Mouse (Mus musculus) retina, postnatal 7 days (tissue): ENCODE results near the gene Sema6d.

ENCODE experiments used
- DNase-seq: peaks from one replicate; pipeline ENCODE4 v3.0.0-alpha.2; 2012; ENCODE audit warnings: low read depth, low spot score

The Sema6d gene

GRCm38 (mm10) chr2:124650609-124651008, 560.8 kb downstream of the Sema6d start:
- DNase-seq, result no peak

DNA sequence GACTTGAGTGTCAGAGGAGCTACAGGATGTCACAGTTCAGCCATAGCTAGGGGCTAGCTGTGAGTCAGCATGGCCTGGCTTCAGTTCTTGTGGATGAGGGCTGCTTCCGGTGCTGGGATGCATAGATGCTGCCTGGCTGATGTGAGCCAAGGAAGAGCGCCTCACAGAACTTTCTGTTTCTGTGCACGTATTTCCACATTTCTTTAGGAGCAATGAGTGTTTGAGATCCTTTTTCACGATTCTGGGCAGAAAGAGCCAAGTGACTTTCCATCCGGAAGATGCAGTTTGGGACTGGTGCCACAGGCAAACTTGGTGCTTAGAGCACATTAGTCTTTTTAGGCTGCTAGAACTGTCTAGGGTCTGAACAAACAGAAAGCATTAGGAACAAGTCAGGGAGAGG, 561.4 kb downstream of the Sema6d start:
- DNase-seq, result no peak

DNA sequence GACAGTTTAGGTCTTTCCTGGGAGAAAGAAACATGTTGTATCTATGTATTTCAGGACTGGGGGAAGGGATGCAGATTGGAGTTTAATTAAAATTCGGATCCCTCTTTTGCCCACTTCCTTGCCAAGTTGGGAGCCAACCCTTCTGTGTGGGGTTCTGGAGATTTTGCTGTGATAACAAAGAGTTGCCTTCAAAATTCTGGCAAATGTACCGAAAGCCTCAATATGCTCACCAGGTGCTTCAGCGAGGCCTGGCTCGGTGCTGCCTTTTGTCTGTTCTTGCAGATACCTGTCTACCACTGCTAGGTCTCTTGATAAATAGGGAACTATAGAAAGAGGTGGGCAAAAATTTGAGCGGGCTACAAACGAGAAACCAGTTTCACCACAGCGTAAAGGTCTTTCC, 563.4 kb downstream of the Sema6d start:
- no peak for DNase-seq

DNA sequence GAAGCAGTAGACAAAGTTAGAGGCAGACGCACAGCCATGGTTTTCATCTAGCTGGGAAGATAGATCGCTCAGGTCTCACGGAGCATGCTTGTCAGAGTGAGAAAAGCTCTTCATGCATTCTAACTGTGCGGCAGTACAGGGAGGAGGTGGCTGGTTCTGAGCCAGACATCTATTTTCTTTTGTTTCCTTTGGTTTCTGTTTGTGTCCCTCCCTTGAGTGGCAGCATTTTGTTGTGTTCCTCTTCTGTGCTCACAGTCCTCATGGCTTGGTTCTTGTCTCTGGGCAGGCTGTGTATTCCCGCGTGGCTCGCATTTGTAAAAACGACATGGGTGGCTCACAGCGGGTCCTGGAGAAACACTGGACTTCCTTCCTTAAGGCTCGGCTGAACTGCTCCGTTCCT, 567.6 kb downstream of the Sema6d start:
- no peak for DNase-seq

DNA sequence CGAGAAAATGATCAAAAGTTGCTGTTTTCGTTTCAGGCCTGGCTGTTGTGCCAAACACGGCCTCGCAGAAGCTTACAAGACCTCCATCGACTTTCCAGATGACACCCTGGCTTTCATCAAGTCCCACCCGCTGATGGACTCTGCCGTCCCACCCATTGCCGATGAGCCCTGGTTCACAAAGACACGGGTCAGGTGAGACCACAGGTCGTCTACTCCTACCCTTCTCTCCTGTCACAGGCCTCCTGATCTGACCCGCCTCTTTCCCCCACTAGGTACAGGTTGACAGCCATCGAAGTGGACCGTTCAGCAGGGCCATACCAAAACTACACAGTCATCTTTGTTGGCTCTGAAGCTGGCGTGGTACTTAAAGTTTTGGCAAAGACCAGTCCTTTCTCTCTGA, 568.6 kb downstream of the Sema6d start:
- no peak for DNase-seq

DNA sequence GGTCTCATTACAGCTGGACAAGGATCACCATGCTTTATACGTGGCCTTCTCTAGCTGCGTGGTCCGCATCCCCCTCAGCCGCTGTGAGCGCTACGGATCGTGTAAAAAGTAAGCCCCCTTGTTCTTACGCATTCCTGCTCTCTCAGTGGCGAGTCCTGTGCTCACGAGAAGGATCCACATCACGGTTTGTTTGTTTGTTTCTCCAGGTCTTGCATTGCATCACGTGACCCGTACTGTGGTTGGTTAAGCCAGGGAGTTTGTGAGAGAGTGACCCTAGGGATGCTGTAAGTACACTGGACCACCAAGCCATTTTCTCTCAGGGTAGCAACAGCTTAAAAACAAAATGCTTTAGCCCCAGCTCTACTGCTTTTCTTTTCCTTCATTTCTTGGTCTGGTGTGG, 569.8 kb downstream of the Sema6d start:
- no peak for DNase-seq

GRCm38 (mm10) chr2:124660686-124661085, 570.9 kb downstream of the Sema6d start:
- no peak for DNase-seq

- no peak for DNase-seq
These were observed 571.5 kb downstream of the Sema6d start for GRCm38 (mm10) chr2:124661316-124661715.

- DNase-seq, result no peak
These were observed 572.5 kb downstream of the Sema6d start for GRCm38 (mm10) chr2:124662257-124662656.

DNA sequence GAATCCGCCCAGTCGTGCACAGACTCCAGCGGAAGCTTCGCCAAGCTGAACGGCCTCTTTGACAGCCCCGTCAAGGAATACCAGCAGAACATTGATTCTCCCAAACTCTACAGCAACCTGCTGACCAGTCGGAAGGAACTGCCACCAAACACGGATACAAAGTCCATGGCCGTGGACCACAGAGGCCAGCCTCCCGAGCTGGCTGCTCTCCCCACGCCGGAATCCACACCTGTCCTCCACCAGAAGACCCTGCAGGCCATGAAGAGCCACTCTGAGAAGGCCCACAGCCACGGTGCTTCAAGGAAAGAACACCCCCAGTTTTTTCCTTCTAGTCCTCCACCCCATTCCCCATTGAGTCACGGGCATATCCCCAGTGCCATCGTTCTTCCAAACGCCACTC, 574.4 kb downstream of the Sema6d start:
- no peak for DNase-seq

DNA sequence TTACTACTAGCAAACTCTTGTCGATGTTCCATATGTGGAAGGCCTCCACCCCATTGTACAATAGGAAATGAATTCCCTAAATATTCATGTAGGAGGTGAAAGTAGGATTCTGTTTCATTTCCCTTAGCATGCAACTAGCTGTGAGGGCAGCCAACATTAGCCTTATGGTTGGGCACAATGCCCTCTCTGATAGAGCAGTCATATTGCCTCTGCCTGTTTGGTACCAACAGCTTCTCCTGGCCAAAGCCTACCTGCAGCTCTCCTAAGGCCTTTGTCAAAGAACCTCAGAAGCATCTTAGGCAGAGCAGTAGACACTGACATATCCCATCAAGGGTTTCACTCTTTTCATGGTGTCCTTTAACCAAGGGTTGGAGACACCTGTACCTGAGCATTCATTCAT, 578.7 kb downstream of the Sema6d start:
- DNase-seq, result no peak

- no peak for DNase-seq
These were observed 583.3 kb downstream of the Sema6d start for GRCm38 (mm10) chr2:124673117-124673516.

- no peak for DNase-seq
These were observed 594.7 kb downstream of the Sema6d start for GRCm38 (mm10) chr2:124684481-124684901.

- no peak for DNase-seq
These were observed 600.6 kb downstream of the Sema6d start for GRCm38 (mm10) chr2:124690372-124690771.

GRCm38 (mm10) chr2:124702621-124703020, 612.9 kb downstream of the Sema6d start:
- no peak for DNase-seq

GRCm38 (mm10) chr2:124704922-124705321, 615.2 kb downstream of the Sema6d start:
- DNase-seq, result no peak

- no peak for DNase-seq
These were observed 616.0 kb downstream of the Sema6d start for GRCm38 (mm10) chr2:124705806-124706205.

DNA sequence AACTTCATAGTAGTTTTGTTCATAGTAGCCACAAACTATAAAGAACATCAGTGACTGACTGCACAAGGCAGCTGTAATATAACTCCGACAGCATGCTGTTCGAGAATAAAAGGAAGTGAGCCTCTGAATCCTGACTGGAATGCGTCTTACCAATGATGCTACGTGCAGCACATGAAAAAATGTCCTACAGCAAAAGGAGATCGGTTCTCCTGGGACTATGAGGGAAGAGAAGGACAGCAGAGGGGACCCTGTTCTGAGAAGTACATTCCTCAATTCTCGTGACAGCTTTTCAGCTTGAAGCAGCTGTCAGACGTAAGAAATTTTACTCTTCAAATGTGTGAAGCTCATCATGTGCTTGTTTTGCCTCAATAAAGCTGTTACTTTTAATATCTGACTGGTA, 617.1 kb downstream of the Sema6d start:
- DNase-seq, result no peak
